Mouse (Mus musculus) bone marrow, adult 2 months (tissue): Measurements from ENCODE around the gene Minos1.

Experiments
- CTCF ChIP-seq: fragments of 200-500 bp; IDR thresholded peaks from 2 replicates; pipeline ENCODE4 v1.5.1; 2011; ENCODE audit warnings: low read length, control low read depth; ENCODE audit not compliant: control insufficient read depth, insufficient read depth
- POLR2A ChIP-seq: fragments of 200-500 bp; IDR thresholded peaks from 2 replicates; pipeline ENCODE4 v1.6.1; 2011; ENCODE audit warnings: low read depth, mild to moderate bottlenecking, control low read depth, low read length, borderline replicate concordance; ENCODE audit not compliant: control insufficient read depth

GRCm38 (mm10) chr4:139057291-139057690 lies 73.6 kb downstream of the Minos1 start:
- TF ChIP-seq CTCF = no peak
- no peak for TF ChIP-seq POLR2A
